Mouse (Mus musculus) kidney, embryonic 15.5 days (tissue): ENCODE measurements around the gene Arhgap44. TPM values are rescaled to one million over a fixed set of nuclear protein-coding genes. Genes with fewer than 3 reads are reported as not detected.

Source experiments
- ATAC-seq: fragments of 200-750 bp; cut with Nextera tagmentation; replicated peaks from 2 replicates; pipeline ENCODE4 v1.8.0; 2017; ENCODE audit warnings: moderate TSS enrichment; ENCODE audit not compliant: low FRiP score
- H3K27ac ChIP-seq: fragments of 300-500 bp; sonication (generic); 2 replicates; pipeline ENCODE4 v1.5.1; 2015; ENCODE audit warnings: mild to moderate bottlenecking, inconsistent platforms
- H3K27me3 ChIP-seq: fragments of 300-500 bp; sonication (generic); 2 replicates; pipeline ENCODE4 v1.6.1; 2015; ENCODE audit warnings: inconsistent platforms
- H3K36me3 ChIP-seq: fragments of 300-500 bp; sonication (generic); 2 replicates; pipeline ENCODE4 v1.6.1; 2015; ENCODE audit warnings: inconsistent platforms
- H3K4me1 ChIP-seq: fragments of 300-500 bp; sonication (generic); 2 replicates; pipeline ENCODE4 v1.6.1; 2015; ENCODE audit warnings: inconsistent platforms
- H3K4me2 ChIP-seq: fragments of 300-500 bp; sonication (generic); 2 replicates; pipeline ENCODE4 v1.6.1; 2015; ENCODE audit warnings: moderate library complexity, mild to moderate bottlenecking, inconsistent platforms
- H3K4me3 ChIP-seq: fragments of 300-500 bp; sonication (generic); replicated peaks from 2 replicates; pipeline ENCODE4 v1.5.1; 2015; ENCODE audit warnings: mild to moderate bottlenecking, inconsistent platforms
- H3K9ac ChIP-seq: fragments of 300-500 bp; sonication (generic); 2 replicates; pipeline ENCODE4 v1.6.1; 2015; ENCODE audit warnings: mild to moderate bottlenecking, inconsistent platforms
- H3K9me3 ChIP-seq: fragments of 300-500 bp; sonication (generic); replicated peaks from 2 replicates; pipeline ENCODE4 v1.6.1; 2016; ENCODE audit warnings: inconsistent platforms
- WGBS: fragments of 180-500 bp; shearing (Covaris S2); methylation state at CpG from one replicate; pipeline ENCODE4 v1.1.7; 2015; ENCODE audit warnings: mixed read lengths; 5-methylcytosine and 5-hydroxymethylcytosine counted together
- polyA plus RNA-seq: library from polyadenylated mRNA; unstranded; fragments of >200 nt; fragmentation: Nextera tagmentation; extraction: Ambion mirVana; gene quantifications from 2 replicates; pipeline ENCODE4 v1.2.1, GENCODE M21; 2015

The Arhgap44 gene
- polyA plus RNA-seq, 1 experiment from 2014 or later = 7.1 TPM

- H3K4me1 ChIP-seq = no peaks in the 10 kb centered on the region
- no peaks in the 10 kb centered on the region; the same call in 1 of the 2 replicates for H3K36me3 ChIP-seq
- no peak overlapping the region for H3K9ac ChIP-seq
- no peak for ATAC-seq
- H3K4me3 ChIP-seq = no peak overlapping the region
- WGBS = 63% methylated on average over 1 of the region's 1 CpGs
- H3K4me2 ChIP-seq = no peak overlapping the region
- H3K27me3 ChIP-seq = no peaks in the 10 kb centered on the region
- no peaks in the 10 kb centered on the region for H3K9me3 ChIP-seq
- H3K27ac ChIP-seq = no peak overlapping the region
Measured at GRCm38 (mm10) chr11:65030201-65030600, 132.6 kb downstream of the Arhgap44 start.

DNA sequence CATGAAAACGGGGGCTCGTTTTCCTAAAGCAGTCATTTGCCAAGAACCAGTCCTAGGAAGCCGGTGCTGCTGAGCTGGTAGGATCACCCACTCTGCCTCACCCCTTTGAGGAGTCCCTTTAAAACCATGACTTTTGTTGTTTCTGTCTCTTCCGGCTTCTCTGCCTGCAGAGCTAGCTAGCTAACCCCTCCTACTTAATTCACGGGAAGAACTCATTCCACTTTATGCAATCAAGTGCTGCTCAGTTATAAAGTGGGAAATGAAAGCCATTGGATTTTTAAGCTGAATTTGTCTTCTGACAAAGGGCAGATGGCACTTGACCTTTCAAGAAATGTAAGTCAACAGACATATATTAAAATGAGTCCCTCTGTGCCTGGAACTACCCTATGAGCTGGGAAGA is 134.7 kb downstream of the Arhgap44 start:
- 66% methylated on average over 5 of the region's 5 CpGs for WGBS
- no peak for ATAC-seq
- Histone ChIP-seq H3K9me3 (no peaks in the 10 kb centered on the region), H3K27me3 (no peaks in the 10 kb centered on the region), H3K36me3 (peaks cover 4% of the 10 kb centered on the region; the same call in 1 of the 2 replicates), H3K9ac (no peak overlapping the region), H3K4me1 (no peaks in the 10 kb centered on the region), H3K4me3 (no peak overlapping the region), H3K4me2 (no peak overlapping the region), H3K27ac (no peak overlapping the region)

- H3K9me3 ChIP-seq = no peaks in the 10 kb centered on the region
- H3K9ac ChIP-seq = no peak overlapping the region
- H3K36me3 ChIP-seq = peaks cover 4% of the 10 kb centered on the region; the same call in 1 of the 2 replicates
- ATAC-seq = no peak
- H3K27ac ChIP-seq = no peak overlapping the region
- H3K4me2 ChIP-seq = no peak overlapping the region
- H3K4me3 ChIP-seq = no peak overlapping the region
- no peaks in the 10 kb centered on the region for H3K27me3 ChIP-seq
- H3K4me1 ChIP-seq = no peaks in the 10 kb centered on the region
- 90% methylated on average over 11 of the region's 11 CpGs for WGBS
Measured at GRCm38 (mm10) chr11:65022771-65023170, 140.0 kb downstream of the Arhgap44 start.

GRCm38 (mm10) chr11:65020744-65021143 is 142.0 kb downstream of the Arhgap44 start:
- H3K4me2 ChIP-seq = no peak overlapping the region
- no peaks in the 10 kb centered on the region for H3K9me3 ChIP-seq
- 86% methylated on average over 4 of the region's 4 CpGs for WGBS
- H3K4me1 ChIP-seq = no peaks in the 10 kb centered on the region
- ATAC-seq = no peak
- no peak overlapping the region for H3K4me3 ChIP-seq
- no peaks in the 10 kb centered on the region for H3K27me3 ChIP-seq
- H3K9ac ChIP-seq = no peak overlapping the region
- no peak overlapping the region for H3K27ac ChIP-seq
- peaks cover 4% of the 10 kb centered on the region; the same call in 1 of the 2 replicates for H3K36me3 ChIP-seq

GRCm38 (mm10) chr11:65016754-65017153 is 146.0 kb downstream of the Arhgap44 start:
- Histone ChIP-seq H3K27me3 (no peaks in the 10 kb centered on the region), H3K4me3 (no peak overlapping the region), H3K36me3 (no peaks in the 10 kb centered on the region), H3K27ac (no peak overlapping the region), H3K4me2 (no peak overlapping the region), H3K9me3 (no peaks in the 10 kb centered on the region), H3K4me1 (peaks cover 13% of the 10 kb centered on the region; the same call in 1 of the 2 replicates), H3K9ac (no peak overlapping the region)
- 87% methylated on average over 1 of the region's 1 CpGs for WGBS
- no peak for ATAC-seq

GRCm38 (mm10) chr11:65013906-65014305 is 148.9 kb downstream of the Arhgap44 start:
- WGBS = 58% methylated on average over 6 of the region's 6 CpGs
- no peaks in the 10 kb centered on the region for H3K27me3 ChIP-seq
- H3K4me3 ChIP-seq = no peak overlapping the region
- no peak for ATAC-seq
- peaks cover 13% of the 10 kb centered on the region; the same call in 1 of the 2 replicates for H3K4me1 ChIP-seq
- H3K9me3 ChIP-seq = no peaks in the 10 kb centered on the region
- H3K9ac ChIP-seq = no peak overlapping the region
- H3K4me2 ChIP-seq = no peak overlapping the region
- H3K27ac ChIP-seq = no peak overlapping the region
- H3K36me3 ChIP-seq = no peaks in the 10 kb centered on the region

GRCm38 (mm10) chr11:65006047-65006446 is 156.7 kb downstream of the Arhgap44 start:
- no peak for ATAC-seq
- no peak overlapping the region for H3K9ac ChIP-seq
- H3K36me3 ChIP-seq = peaks cover 29% of the 10 kb centered on the region
- no peaks in the 10 kb centered on the region for H3K4me1 ChIP-seq
- H3K9me3 ChIP-seq = no peaks in the 10 kb centered on the region
- no peak overlapping the region for H3K4me3 ChIP-seq
- WGBS = 93% methylated on average over 4 of the region's 4 CpGs
- H3K4me2 ChIP-seq = no peak overlapping the region
- H3K27me3 ChIP-seq = no peaks in the 10 kb centered on the region
- H3K27ac ChIP-seq = no peak overlapping the region

GRCm38 (mm10) chr11:65004836-65005235 is 157.9 kb downstream of the Arhgap44 start:
- ATAC-seq = no peak
- Histone ChIP-seq H3K36me3 (peaks cover 41% of the 10 kb centered on the region), H3K4me2 (no peak overlapping the region), H3K4me3 (no peak overlapping the region), H3K9ac (no peak overlapping the region), H3K27me3 (no peaks in the 10 kb centered on the region), H3K9me3 (no peaks in the 10 kb centered on the region), H3K27ac (no peak overlapping the region), H3K4me1 (no peaks in the 10 kb centered on the region)
- whole genome bisulfite sequencing = 83% methylated on average over 3 of the region's 3 CpGs

DNA sequence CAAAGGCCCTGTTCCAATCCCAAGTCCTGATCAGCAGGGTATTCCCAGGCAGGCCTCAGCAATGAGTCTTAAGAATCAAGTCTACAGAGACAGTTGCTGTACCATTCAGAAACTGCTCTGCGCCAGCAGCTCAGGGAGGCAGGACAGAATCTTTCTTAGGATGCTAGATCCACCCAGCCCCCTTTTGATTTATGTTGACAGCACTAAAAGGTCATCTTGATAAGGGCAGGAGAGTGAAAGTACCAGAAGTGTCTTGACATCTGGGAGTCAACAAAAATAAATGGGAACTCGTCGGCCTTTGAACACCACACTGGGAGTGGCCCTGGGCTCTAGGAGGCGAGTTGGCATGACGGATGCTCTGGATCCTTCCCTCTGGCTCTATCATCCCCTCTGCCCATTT is 159.2 kb downstream of the Arhgap44 start:
- Histone ChIP-seq H3K4me2 (no peak overlapping the region), H3K27ac (no peak overlapping the region), H3K9me3 (no peaks in the 10 kb centered on the region), H3K4me3 (no peak overlapping the region), H3K9ac (no peak overlapping the region), H3K27me3 (no peaks in the 10 kb centered on the region), H3K36me3 (peaks cover 53% of the 10 kb centered on the region), H3K4me1 (no peaks in the 10 kb centered on the region)
- ATAC-seq = no peak
- 48% methylated on average over 5 of the region's 5 CpGs for WGBS

GRCm38 (mm10) chr11:65001729-65002128 is 161.0 kb downstream of the Arhgap44 start:
- H3K9me3 ChIP-seq = no peaks in the 10 kb centered on the region
- no peak overlapping the region for H3K27ac ChIP-seq
- H3K27me3 ChIP-seq = no peaks in the 10 kb centered on the region
- H3K4me1 ChIP-seq = no peaks in the 10 kb centered on the region
- H3K4me3 ChIP-seq = no peak overlapping the region
- no peak overlapping the region for H3K4me2 ChIP-seq
- ATAC-seq = no peak
- peaks cover 69% of the 10 kb centered on the region for H3K36me3 ChIP-seq
- WGBS = 86% methylated on average over 14 of the region's 14 CpGs
- H3K9ac ChIP-seq = no peak overlapping the region

GRCm38 (mm10) chr11:64999685-65000084 is 163.1 kb downstream of the Arhgap44 start:
- no peak overlapping the region for H3K9ac ChIP-seq
- no peak overlapping the region for H3K4me3 ChIP-seq
- peaks cover 82% of the 10 kb centered on the region for H3K36me3 ChIP-seq
- H3K9me3 ChIP-seq = no peaks in the 10 kb centered on the region
- 88% methylated on average over 5 of the region's 5 CpGs for WGBS
- no peak overlapping the region for H3K4me2 ChIP-seq
- no peak overlapping the region for H3K27ac ChIP-seq
- H3K27me3 ChIP-seq = no peaks in the 10 kb centered on the region
- ATAC-seq = no peak
- H3K4me1 ChIP-seq = no peaks in the 10 kb centered on the region

- H3K4me3 ChIP-seq = no peak overlapping the region
- H3K9me3 ChIP-seq = no peaks in the 10 kb centered on the region
- no peak for ATAC-seq
- H3K4me1 ChIP-seq = no peaks in the 10 kb centered on the region
- H3K4me2 ChIP-seq = no peak overlapping the region
- no peak overlapping the region for H3K9ac ChIP-seq
- H3K27me3 ChIP-seq = no peaks in the 10 kb centered on the region
- no peak overlapping the region for H3K27ac ChIP-seq
- peaks cover 92% of the 10 kb centered on the region for H3K36me3 ChIP-seq
- 92% methylated on average over 3 of the region's 3 CpGs for WGBS
Measured at GRCm38 (mm10) chr11:64998439-64998838, 164.3 kb downstream of the Arhgap44 start.

GRCm38 (mm10) chr11:64988556-64988955 is 174.2 kb downstream of the Arhgap44 start:
- Histone ChIP-seq H3K9ac (no peak overlapping the region), H3K4me2 (no peak overlapping the region), H3K9me3 (no peaks in the 10 kb centered on the region), H3K4me3 (no peak overlapping the region), H3K36me3 (peaks cover 97% of the 10 kb centered on the region), H3K27ac (no peak overlapping the region), H3K4me1 (no peaks in the 10 kb centered on the region), H3K27me3 (no peaks in the 10 kb centered on the region)
- 86% methylated on average over 2 of the region's 2 CpGs for WGBS
- no peak for ATAC-seq
